Mouse (Mus musculus) limb, embryonic 11.5 days (tissue): ENCODE measurements around the gene Dock4. TPM values are rescaled to one million over a fixed set of nuclear protein-coding genes. Genes with fewer than 3 reads are reported as not detected.
"Not testable (repeated sequence)": the region's sequence is repeated elsewhere in the genome, so short reads cannot be mapped to it uniquely, and the experiment has no call there.

Experiments used
- ATAC-seq: fragments of 200-750 bp; cut with Nextera tagmentation; 2 replicates; pipeline ENCODE4 v1.8.0; 2017; ENCODE audit warnings: low read depth; ENCODE audit not compliant: insufficient number of reproducible peaks, low FRiP score, low TSS enrichment
- DNase-seq: peaks from one replicate; pipeline ENCODE4 v3.0.0-alpha.2; 2015; ENCODE audit warnings: low spot score
- H3K27ac ChIP-seq: fragments of 300-500 bp; sonication (generic); replicated peaks from 2 replicates; pipeline ENCODE4 v1.5.1; 2014; ENCODE audit warnings: low read depth, mild to moderate bottlenecking, low read length
- H3K27me3 ChIP-seq: fragments of 300-500 bp; sonication (generic); 2 replicates; pipeline ENCODE4 v1.6.1; 2014; ENCODE audit warnings: mild to moderate bottlenecking, low read length, mixed read lengths; ENCODE audit not compliant: control insufficient read depth, insufficient read depth
- H3K36me3 ChIP-seq: fragments of 300-500 bp; sonication (generic); 2 replicates; pipeline ENCODE4 v1.6.1; 2014; ENCODE audit warnings: mild to moderate bottlenecking, low read length, moderate library complexity, mixed read lengths; ENCODE audit not compliant: control insufficient read depth, insufficient read depth
- H3K4me1 ChIP-seq: fragments of 300-500 bp; sonication (generic); 2 replicates; pipeline ENCODE4 v1.6.1; 2014; ENCODE audit warnings: low read length, mixed read lengths; ENCODE audit not compliant: control insufficient read depth, insufficient read depth
- H3K4me2 ChIP-seq: fragments of 300-500 bp; sonication (generic); 2 replicates; pipeline ENCODE4 v1.6.1; 2014; ENCODE audit warnings: low read depth, mild to moderate bottlenecking, moderate library complexity; ENCODE audit not compliant: severe bottlenecking
- H3K4me3 ChIP-seq: fragments of 300-500 bp; sonication (generic); 2 replicates; pipeline ENCODE4 v1.5.1; 2014; ENCODE audit warnings: low read depth, low read length
- H3K9ac ChIP-seq: fragments of 300-500 bp; sonication (generic); 2 replicates; pipeline ENCODE4 v1.6.1; 2014; ENCODE audit warnings: mild to moderate bottlenecking, low read length
- H3K9me3 ChIP-seq: fragments of 300-500 bp; sonication (generic); 2 replicates; pipeline ENCODE4 v1.6.1; 2016; ENCODE audit warnings: low read length; ENCODE audit not compliant: control insufficient read depth
- WGBS: fragments of 180-500 bp; shearing (Covaris S2); extraction: QIAGEN DNeasy Blood & Tissue Kit; methylation state at CpG from one replicate; pipeline ENCODE4 v1.1.7; 2014; 5-methylcytosine and 5-hydroxymethylcytosine counted together
- polyA plus RNA-seq: library from polyadenylated mRNA; unstranded; fragments of >200 nt; fragmentation: Nextera tagmentation; extraction: Ambion mirVana; gene quantifications from 2 replicates; pipeline ENCODE4 v1.2.1, GENCODE M21; 2014

Dock4 gene
- polyA plus RNA-seq, 1 experiment from 2014 or later = 13.5 TPM

DNA sequence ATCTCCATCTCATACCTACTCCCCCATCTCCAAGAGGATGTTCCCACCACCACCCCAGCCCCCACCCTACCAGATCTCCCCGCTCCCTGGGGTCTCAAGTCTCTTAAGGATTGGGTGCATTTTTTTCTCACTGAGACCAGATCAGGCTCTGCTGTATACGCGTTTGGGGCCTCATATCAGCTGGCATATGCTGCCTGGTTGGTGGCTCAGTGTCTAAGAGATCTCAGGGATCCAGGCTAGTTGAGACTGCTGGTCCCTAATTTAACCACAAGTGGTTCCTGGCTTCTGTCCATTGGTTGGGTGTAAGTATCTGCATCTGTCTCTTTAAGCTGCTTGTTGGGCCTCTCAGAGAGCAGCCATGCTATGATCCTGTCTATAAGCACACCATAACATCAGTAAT is 427.0 kb downstream of the Dock4 start:
- Histone ChIP-seq H3K4me3 (no peak overlapping the region), H3K27me3 (no peaks in the 10 kb centered on the region), H3K9me3 (no peaks in the 10 kb centered on the region; the same call in 1 of the 2 replicates), H3K4me1 (no peaks in the 10 kb centered on the region), H3K36me3 (no peaks in the 10 kb centered on the region), H3K9ac (no peak overlapping the region), H3K27ac (no peak overlapping the region), H3K4me2 (no peak overlapping the region)
- WGBS = 90% methylated on average over 3 of the region's 3 CpGs
- ATAC-seq = no peak
- no peak for DNase-seq

DNA sequence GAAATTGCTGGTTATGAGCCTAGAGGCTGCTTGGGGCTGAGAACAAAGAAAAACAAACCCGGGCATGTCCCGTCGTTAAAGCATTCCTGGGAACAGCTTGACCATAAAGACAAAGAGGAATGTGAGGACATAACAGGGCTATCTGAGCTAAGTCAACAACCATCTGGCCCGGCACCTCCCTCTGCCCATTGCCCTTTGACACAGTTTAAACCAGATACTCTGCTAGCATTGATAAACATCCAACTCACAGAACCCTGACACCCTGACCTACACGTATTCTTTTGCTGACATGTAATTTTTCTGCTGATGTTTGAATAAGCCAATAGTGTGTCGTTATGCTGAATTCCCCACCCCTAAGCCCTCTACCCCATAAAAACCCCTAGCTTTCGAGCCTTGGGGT is 427.5 kb downstream of the Dock4 start:
- not testable (repeated sequence) for ATAC-seq, H3K9ac ChIP-seq, H3K36me3 ChIP-seq, H3K27ac ChIP-seq, H3K9me3 ChIP-seq, H3K4me1 ChIP-seq, H3K4me3 ChIP-seq, DNase-seq, H3K4me2 ChIP-seq, H3K27me3 ChIP-seq
- 77% methylated on average over 7 of the region's 7 CpGs for WGBS

DNA sequence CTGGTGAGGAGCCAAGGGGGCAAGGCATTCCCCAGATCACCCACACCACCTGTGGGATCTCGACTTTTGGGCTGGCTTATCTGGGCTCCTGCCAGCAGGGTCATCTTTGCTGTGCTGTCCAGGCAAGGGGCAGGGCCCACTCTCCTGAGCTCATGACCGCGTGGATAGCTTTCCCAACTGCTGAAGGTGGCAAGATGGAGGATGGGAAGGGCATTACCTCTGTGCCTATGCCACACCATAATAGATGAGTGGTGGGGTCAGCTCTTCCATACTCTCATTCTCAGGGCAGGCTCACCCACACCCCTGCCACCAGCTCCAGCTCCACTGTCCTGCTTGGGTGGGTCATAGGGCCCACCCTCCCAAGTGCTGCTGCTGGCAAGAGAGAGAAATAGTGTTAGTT is 439.2 kb downstream of the Dock4 start:
- ATAC-seq = no peak
- 79% methylated on average over 3 of the region's 3 CpGs for WGBS

DNA sequence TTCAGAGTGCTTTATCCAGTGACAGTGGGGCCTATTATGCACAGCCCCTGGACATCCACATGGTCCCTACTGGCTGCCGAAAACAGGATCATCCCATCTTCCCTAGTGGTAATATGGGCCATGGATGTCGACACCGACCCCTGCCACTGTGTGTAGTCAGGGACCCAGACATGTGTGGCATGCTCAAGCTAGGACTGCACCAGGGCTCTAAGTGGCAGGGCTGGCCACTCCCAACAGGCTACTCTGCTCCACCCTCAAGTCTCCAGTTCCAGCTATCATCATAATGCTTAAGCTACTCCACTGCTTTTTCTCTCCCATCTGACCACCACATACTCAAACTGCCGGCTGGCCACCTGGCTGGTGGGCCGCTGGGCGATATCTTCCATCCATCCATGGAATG is 439.6 kb downstream of the Dock4 start:
- H3K9ac ChIP-seq = no peak overlapping the region
- H3K4me3 ChIP-seq = no peak overlapping the region
- no peak overlapping the region for H3K4me2 ChIP-seq
- no peaks in the 10 kb centered on the region for H3K9me3 ChIP-seq
- H3K4me1 ChIP-seq = no peaks in the 10 kb centered on the region
- WGBS = 93% methylated on average over 6 of the region's 6 CpGs
- H3K27me3 ChIP-seq = no peaks in the 10 kb centered on the region
- ATAC-seq (no peak), DNase-seq (no peak)
- no peaks in the 10 kb centered on the region for H3K36me3 ChIP-seq
- H3K27ac ChIP-seq = no peak overlapping the region

More for the DNA sequence above, 439.2 kb downstream of the Dock4 start:
- Histone ChIP-seq H3K4me3 (no peak overlapping the region), H3K9ac (no peak overlapping the region), H3K4me1 (no peaks in the 10 kb centered on the region), H3K27ac (no peak overlapping the region), H3K27me3 (no peaks in the 10 kb centered on the region), H3K9me3 (no peaks in the 10 kb centered on the region), H3K4me2 (no peak overlapping the region), H3K36me3 (no peaks in the 10 kb centered on the region)
- DNase-seq = no peak

DNA sequence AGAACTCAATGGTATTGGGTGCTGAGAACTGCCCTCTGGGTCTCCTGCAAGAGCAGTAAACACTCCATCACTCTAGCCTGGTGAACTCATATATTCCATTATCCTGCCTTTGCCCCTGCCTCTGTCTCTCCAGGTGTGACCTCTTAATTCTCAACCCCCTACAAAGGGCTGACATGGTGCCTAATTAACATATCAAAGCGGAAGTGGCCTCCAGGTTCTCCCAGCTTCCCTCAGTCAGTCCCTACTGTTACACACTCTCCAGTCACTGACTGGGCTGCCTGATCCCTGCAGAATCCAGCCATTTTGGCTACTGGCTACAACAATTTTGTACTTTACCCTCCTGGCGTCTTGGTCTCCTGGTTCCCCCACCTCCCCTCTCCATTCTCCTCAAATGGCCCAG is 441.7 kb downstream of the Dock4 start:
- H3K9ac ChIP-seq = no peak overlapping the region
- no peaks in the 10 kb centered on the region for H3K36me3 ChIP-seq
- DNase-seq (no peak), ATAC-seq (no peak)
- WGBS = 57% methylated on average over 2 of the region's 2 CpGs
- no peak overlapping the region for H3K27ac ChIP-seq
- no peaks in the 10 kb centered on the region for H3K4me1 ChIP-seq
- H3K4me3 ChIP-seq = no peak overlapping the region
- H3K27me3 ChIP-seq = no peaks in the 10 kb centered on the region
- no peaks in the 10 kb centered on the region for H3K9me3 ChIP-seq
- H3K4me2 ChIP-seq = no peak overlapping the region

DNA sequence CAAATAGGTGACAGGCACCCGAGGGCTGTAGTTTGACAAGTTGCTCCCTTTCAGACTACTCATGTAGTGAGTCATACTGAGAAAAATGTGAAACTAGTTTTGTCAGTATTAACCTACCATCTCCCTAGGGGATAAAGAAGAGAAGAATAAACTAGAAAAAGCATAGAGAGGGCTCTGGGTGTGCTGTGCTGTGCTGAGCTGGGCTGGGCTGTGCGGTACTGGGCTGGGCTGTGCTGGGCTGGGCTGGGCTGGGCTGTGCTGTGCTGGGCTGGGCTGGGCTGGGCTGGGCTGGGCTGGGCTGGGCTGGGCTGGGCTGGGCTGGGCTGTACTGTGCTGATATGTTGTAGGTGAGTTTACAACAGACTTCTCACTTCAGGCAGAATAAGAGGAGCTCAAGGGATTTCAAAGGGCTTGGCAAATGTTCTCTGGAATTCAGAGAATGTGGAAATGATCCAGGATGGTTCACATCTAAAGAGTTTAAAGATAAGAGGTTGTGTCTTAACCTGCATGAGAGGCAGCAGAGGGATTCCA is 442.6 kb downstream of the Dock4 start:
- no peak overlapping the region for H3K27ac ChIP-seq
- H3K4me2 ChIP-seq = no peak overlapping the region
- H3K4me3 ChIP-seq = no peak overlapping the region
- DNase-seq = no peak
- no peaks in the 10 kb centered on the region for H3K27me3 ChIP-seq
- H3K9me3 ChIP-seq = no peaks in the 10 kb centered on the region
- WGBS = 38% methylated on average over 2 of the region's 2 CpGs
- H3K9ac ChIP-seq = no peak overlapping the region
- no peaks in the 10 kb centered on the region for H3K36me3 ChIP-seq
- H3K4me1 ChIP-seq = no peaks in the 10 kb centered on the region
- ATAC-seq = no peak

DNA sequence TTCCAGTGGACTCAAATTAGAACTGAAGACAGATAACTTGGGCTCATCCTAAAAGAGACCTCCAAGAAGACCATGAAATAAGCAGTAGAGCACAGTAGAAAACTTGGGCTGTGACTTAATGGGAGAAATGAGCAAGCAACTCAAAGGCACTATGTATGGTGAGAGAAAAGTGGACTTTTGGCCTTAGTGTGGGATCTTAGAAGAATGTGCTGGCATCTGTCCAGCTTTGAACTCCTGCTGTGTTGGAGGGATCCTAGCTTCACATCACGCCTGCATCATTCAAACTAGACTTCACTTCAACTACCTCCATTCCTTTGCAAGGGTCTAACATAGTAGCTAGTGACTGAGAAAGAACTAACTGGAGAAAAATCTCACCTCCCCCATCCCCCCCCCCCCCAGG is 443.1 kb downstream of the Dock4 start:
- no peak overlapping the region for H3K27ac ChIP-seq
- H3K9ac ChIP-seq = no peak overlapping the region
- no peaks in the 10 kb centered on the region for H3K4me1 ChIP-seq
- H3K27me3 ChIP-seq = no peaks in the 10 kb centered on the region
- H3K4me2 ChIP-seq = no peak overlapping the region
- WGBS = 90% methylated on average over 1 of the region's 1 CpGs
- no peak overlapping the region for H3K4me3 ChIP-seq
- DNase-seq (no peak), ATAC-seq (no peak)
- no peaks in the 10 kb centered on the region for H3K9me3 ChIP-seq
- no peaks in the 10 kb centered on the region for H3K36me3 ChIP-seq

DNA sequence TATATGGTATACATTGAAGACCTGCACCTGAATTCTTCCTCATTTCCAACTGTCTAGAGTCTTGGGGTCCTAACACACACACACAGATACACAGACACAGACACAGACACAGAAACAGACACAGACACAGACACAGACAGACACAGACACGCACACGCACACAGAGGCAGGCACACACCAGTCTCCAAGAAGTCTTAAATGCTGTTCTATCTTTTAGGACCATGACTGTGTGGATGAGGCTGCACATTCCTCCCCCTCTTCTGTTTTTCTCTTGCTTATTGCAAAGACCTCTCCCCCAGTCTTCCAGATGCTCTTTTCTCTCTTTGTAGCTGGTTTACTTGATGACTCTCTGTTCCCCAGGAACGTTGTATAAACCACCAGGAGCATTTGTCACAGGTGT is 443.8 kb downstream of the Dock4 start:
- no peak overlapping the region for H3K4me3 ChIP-seq
- no peaks in the 10 kb centered on the region for H3K9me3 ChIP-seq
- no peak overlapping the region for H3K9ac ChIP-seq
- no peak overlapping the region for H3K27ac ChIP-seq
- H3K36me3 ChIP-seq = no peaks in the 10 kb centered on the region
- 86% methylated on average over 3 of the region's 3 CpGs for WGBS
- ATAC-seq (no peak), DNase-seq (no peak)
- H3K4me2 ChIP-seq = no peak overlapping the region
- H3K27me3 ChIP-seq = no peaks in the 10 kb centered on the region
- no peaks in the 10 kb centered on the region for H3K4me1 ChIP-seq

DNA sequence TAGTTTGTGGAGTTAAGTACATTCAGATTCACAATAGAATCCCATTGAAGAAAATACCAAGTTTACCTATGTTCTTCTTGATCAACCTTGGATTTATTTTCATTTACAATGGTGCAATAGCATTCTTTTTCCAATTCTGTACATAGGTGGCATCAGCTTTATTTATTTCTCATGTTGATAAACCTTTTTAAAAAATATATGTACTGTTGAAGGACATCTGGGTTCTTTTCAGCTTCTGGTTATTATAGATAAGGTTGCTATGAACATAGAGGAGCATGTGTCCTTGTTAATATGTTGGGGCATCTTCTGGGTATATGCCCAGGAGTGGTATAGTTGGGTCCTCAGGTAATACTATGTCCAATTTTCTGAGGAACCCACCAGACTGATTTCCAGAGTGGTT is 445.4 kb downstream of the Dock4 start:
- Histone ChIP-seq H3K36me3 (no peaks in the 10 kb centered on the region), H3K4me3 (no peak overlapping the region), H3K9me3 (no peaks in the 10 kb centered on the region), H3K27me3 (no peaks in the 10 kb centered on the region), H3K4me1 (no peaks in the 10 kb centered on the region), H3K27ac (no peak overlapping the region), H3K4me2 (no peak overlapping the region), H3K9ac (no peak overlapping the region)
- ATAC-seq (no peak), DNase-seq (no peak)
